Mouse (Mus musculus): Measurements from ENCODE around the gene Fam172a.

Gene Fam172a

DNA sequence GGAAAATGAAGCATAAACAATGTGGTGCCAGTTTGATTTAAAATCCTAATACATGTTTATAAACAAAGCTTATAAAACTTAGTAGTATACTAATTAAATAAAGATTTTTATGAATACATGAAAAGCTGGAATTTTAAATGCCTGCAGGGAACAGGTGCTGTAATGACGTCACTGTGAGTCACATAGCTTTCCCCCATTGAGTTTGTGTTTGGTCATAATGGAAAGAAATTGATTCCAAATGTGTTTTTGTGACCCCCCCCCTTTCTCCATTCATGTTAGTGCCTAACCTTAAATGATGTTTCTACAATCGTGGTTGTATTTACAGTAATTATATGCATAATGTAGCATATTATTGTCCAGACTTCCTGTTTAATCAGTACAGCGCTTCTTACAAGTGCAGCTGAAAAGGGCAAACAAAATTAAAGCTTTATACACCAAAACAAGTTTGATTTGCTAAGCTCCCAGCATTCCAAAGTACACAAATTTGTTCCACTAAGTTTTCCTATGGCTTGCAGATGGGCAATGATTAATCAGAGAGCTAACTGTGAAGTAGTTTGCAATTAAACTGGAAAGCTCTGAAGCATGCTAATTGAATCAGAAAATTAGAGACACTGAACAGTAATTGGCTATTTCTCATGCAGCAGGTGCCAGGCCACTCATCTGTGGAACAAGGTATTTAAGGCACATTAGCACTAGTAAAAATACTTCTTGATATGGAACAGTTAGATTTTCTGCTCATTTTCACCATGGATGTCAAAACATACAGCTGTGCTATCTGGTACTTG lies 398.1 kb downstream of the Fam172a start:
- in situ Hi-C loops (cut with MboI, MseI) = no loop called here

DNA sequence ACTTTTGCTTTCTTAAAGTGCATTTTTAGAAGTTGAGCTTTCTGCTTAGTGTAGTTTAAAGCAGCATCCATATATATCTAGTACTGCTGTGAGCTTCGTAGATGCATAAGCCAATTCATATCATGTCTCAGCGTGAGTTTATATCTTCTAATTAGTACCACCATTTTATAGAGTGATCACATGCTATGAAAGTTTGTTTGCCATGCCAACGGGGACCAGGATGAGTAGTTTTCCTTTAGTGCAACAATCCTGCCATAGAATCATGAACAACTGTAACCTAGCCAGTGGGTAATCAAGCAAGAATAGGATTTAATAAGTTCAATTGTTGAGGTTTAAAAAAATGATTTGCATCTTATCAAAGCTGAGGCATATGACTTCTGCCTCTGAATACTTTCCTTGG lies 398.8 kb downstream of the Fam172a start:
- in situ Hi-C loops (cut with MboI, MseI) = no loop called here

DNA sequence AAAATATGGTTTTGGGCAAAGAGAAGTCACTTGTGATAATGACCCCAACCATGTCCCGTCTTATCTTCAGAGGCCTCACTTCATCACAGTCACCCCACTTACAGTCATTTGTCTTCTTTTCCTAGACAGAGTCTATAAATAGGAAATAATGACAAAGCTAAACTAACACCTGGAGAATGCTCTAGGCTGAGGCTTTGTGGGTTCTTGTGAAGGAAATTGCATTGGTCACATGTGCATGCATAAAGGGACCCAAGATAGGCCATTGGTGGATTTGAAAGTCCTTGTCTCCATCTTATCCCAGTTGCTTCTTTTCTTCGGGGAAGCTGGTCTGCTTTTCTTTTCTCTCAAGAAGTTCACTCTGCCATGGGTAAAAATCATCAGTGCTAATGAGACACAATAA lies 400.5 kb downstream of the Fam172a start:
- in situ Hi-C loops (cut with MboI, MseI) = no loop called here

DNA sequence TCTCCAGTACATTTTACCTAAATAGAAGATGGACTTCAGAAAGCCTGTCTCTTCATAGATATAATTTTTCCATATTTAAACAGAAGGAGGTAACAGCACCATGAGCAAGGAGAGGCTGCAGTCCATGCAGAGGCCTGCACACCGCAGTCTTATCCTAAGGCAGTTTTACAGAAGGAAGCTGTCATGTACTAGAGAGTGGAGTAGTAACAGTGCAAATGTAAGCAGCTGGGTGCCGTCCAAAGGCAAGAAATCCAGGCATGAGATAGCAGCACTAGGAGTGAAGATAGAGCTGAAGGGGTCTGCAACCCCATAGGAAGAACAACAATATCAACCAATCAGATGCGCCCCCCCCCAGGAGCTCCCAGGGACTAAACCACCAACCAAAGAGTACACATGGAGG lies 403.0 kb downstream of the Fam172a start:
- in situ Hi-C loops (cut with MboI, MseI) = no loop called here

DNA sequence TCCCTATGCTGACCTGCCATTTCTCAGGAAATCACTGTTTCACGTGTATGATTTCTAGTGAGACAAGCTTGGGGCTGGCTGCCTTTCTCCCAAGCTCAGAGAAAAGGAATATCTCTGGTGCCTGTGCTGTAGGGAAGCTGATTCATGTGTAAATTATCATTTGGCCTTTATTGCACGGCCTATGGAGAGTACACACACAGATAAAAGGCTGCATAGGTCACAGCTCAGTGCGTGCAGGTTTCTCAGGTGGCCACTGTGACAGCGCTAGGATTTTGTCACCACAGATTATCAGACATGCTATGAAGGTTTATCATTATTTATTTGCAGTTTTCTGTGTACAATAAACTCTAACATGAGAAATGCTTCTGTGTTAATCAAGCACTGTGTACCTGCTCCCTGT lies 408.8 kb downstream of the Fam172a start:
- in situ Hi-C loops (cut with MboI, MseI) = no loop called here

DNA sequence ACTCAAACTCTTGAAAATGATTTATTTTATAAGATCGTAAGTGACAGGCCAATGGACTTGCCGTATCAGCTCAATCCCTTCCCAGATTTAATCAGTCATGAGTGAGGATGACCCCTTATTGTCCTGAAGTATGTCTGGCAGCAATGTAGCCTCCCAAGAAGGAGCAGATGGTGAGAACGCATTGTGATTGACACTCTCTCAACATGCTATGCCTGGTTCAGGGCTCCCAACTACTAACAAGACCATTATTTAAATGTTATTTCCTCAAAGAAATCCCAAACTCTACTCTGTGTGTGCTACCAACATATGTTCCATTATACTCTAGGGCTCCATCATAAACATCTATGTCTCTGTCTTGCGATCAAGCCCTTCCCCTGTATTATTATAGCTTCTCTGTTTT lies 412.1 kb downstream of the Fam172a start:
- in situ Hi-C loops (cut with MboI, MseI) = no loop called here

DNA sequence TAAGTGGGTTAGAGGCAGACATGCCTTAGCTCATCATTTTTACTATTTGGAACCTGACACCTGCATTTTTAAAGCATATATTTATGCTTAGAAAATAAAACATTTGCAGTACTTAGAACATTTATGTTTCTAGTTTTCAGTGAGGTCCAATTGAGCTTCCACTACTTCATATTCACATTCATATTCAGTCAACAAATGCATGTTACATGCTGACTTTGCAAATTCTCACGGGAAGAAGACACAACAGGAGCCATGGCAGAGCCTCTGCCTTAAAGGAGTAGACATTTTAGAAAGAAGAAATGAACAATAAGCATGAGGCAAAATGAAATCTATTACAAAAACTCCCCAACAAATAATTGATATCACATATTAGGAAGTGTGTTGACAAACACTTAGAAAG lies 416.9 kb downstream of the Fam172a start:
- in situ Hi-C loops (cut with MboI, MseI) = no loop called here

DNA sequence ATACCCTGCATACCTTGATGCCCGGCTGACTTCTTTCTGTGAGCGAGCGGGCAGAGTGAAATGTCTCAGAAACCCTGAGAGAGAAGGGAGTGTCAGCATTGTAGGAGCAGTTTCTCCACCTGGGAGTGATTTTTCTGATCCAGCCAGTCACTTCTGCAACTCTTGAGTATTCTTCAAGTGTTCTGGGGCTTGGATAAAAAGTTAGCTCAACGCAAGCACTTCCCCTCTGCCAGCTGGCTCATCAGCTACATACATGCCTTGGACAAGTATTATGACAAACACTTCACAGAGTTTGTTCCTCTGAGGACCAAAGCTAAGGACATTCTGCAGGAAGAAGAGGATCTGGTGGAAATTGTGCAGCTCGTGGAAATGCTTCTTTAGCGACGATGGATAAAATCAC lies 420.2 kb downstream of the Fam172a start:
- in situ Hi-C loops (cut with MboI, MseI) = no loop called here

DNA sequence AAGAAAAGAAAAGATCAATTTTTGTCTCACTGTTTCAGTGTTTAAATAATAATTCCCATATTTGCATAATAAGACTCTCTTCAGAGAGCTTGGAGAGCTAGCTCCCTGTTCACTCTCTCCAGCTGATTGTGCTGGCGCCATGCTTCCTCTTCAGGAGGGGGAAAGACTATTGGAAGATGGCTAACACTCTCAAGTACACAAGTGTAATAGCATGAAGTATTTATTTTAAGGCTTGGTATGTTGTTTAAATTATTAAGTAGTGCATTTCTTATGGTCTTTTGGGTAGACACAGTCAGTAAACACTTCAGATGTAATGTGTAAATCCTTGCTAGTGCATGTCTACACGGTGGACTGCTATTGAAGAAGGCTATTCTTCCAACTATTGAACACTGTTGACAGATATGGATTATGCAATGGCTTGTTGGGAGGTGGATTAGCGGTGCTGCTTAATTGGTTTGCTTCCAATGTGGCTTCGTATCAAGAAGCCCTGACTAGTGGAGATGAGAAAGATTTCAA lies 422.1 kb downstream of the Fam172a start:
- in situ Hi-C loops (cut with MboI, MseI) = no loop called here

DNA sequence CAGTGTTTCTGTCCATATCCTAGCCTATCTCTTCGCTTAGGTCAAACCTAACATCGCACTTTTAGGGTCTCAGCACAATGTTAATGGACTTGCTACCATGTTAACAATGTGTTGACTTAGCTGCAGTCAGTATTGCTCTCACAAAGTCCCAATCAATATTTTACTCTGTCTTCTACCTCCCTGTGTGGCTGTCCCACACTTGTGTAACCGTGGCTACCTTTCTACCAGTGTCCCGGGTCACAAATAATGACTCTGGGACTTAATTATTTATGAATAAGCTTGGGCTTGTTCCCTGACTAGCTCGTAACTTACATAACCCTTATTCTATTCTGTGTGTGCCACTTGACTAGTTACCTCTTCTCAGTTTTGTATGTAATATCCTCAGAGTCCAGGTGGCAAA lies 455.6 kb downstream of the Fam172a start:
- in situ Hi-C loops (cut with MboI, MseI) = no loop called here

DNA sequence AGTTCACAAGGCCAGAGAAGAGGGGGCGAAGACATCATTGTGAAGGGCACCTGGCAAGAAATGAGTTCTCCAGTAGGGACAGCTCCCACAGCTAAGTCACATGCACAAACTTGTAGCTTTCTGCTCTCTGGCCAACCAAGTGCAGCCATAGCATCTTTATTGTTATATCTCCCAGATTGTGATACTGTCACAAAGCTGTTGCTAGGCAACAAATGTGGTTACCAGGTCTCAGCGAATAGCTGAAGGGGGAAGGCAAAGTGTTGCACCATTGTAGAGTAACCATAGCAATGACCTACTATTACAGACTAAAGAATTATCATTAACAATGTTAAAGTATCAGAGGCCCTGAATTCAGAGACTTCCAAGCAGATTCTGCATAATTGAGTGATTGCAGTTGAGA lies 460.3 kb downstream of the Fam172a start:
- in situ Hi-C loops (cut with MboI, MseI) = no loop called here

DNA sequence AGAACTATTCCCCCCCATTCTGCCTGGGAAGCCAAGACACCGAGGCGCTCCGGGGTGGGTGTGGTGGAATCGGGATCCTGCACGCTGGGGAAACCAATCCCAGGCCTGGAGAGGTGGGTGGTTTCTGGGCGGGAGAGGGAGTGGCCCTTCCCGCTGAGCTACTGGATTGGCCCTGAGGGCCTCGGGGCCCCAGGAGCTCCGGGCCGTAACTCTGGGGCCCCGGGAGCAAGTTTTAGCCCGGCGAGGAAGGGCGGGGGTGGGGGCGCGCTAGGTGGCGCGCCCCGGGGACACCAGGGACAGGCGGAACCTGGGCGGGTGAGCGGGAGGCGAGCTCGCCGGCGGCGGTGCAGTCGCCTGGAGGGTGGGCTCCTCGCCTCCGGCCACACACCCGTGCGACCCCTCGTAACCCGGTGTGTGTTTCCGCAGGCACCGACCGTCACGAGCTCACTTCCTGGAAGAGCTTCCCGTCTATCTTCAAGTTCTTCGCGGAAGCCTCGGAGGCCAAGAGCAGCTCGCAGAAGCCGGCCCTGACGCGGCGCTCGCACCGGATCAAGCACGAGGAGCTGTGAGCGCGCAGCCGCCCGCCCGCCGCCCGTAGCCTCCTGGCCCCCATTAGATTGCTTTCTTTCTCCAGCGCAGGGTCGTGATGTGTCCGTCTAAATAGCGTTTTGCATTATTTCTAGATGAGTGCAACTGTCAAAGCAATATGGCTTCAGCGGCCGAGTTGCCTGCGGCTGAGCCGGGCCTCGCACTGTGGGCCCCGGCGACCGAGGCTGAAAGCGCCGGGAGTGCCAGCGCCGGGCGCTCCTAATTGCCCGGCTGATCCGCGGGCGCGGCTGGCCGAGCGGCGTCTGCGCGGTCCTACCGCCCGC lies 461.5 kb downstream of the Fam172a start:
- in situ Hi-C loops (cut with MboI, MseI) = no loop called here

DNA sequence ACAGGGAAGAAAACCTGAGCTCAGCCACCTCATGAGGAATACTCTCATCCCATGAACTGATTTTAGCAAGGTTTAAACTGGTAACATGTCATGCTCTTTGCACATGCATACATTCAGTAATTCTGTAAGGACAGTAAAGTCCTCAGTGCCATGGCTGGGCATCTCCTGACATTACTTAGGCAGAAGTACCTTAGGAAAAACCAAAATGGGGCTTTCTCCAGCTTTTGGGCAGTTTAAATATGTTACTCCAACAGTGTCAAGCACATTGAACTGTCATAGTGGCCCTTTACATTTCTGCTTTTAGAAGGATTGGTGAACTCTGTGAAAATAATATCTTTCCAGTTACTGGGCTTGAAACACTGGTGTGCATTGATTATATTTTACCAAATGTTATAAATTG lies 463.1 kb downstream of the Fam172a start:
- in situ Hi-C loops (cut with MboI, MseI) = no loop called here

DNA sequence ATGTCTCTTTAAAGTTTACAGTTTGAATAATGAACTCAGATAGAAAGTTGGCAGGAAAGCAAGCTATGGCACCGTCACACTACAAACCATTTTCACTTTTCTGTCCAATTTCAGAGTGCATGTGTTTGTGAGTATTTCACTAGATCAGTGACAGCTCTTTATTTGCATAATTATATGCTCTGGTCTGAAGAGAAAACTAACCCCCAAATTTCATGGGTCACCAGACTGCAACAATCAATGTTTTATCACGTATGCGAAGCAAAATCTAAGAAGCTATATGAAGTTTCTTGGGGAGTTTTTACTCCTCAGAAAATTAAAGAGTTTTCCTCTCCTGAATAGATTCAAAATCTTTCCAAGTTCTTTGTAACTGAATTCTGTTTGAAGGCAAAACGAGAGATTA lies 466.3 kb downstream of the Fam172a start:
- in situ Hi-C loops (cut with MboI, MseI) = no loop called here

DNA sequence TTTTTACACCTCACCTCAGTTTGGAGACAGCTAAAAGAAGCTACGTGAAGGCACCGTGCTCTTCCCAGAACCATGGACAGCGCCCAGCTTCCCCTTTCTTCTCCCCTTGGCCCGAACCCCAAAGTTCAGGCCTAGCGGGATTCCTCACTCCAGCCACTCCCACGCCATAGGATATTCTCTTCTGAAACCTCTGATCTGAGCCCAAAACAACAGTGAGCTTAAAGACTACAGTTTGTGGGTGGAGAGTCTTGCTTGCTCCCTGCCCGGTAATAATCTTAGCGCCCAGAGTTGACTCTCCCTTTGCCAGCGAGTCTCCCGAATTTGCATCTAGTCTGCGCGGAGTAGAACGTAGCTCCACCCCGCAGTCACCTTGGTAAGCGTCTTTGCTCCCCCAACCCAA lies 469.5 kb downstream of the Fam172a start:
- in situ Hi-C loops (cut with MboI, MseI) = no loop called here

DNA sequence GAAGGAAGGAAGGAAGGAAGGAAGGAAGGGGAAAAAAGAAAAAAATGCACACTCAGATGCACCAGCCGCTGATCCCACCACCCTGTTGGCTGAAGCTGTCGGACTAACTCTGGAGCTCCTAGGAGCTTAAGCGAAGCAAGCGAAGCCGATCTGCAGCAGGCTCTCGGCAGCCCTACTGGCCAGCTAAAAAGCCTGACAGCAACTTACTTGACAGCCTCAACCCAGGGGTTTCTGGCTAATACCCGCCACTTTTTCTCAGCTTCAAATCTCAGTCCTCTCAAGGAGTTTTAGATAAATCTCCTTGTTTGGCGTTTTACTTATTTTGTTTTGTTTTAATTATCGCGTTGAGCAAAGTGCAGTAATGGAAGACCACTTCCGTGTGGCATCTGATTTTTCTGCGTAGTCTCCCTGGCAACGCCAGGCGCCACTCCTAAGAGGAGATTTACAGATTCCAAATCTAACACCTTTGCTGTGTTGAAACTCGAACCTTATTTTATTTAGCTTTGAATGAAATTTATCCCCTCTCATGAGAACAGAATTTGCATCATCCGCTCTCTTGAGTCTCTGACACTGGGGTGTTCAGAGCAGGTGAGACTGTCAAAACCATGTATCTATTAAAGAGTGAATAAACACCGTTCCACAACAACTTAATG lies 470.3 kb downstream of the Fam172a start:
- in situ Hi-C loops (cut with MboI, MseI) = no loop called here

DNA sequence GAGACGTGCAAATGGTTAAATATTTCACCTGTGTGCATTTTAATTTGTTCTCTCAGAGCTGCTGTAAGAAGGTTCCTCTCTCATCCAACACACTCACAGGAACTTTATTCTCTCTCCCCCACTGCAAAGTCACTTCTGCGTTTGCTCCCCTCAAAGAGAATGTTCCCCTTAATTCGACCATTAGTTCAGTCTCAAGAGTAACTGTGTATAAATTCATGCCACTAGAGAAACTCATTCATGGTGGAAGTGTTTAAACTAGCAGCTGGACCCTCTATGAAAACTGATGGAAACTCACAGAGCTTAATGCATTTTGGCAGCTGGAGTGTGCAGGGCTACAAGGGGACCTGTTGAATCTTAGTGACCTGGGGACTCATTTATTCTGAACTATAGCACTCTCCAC lies 471.0 kb downstream of the Fam172a start:
- in situ Hi-C loops (cut with MboI, MseI) = no loop called here

DNA sequence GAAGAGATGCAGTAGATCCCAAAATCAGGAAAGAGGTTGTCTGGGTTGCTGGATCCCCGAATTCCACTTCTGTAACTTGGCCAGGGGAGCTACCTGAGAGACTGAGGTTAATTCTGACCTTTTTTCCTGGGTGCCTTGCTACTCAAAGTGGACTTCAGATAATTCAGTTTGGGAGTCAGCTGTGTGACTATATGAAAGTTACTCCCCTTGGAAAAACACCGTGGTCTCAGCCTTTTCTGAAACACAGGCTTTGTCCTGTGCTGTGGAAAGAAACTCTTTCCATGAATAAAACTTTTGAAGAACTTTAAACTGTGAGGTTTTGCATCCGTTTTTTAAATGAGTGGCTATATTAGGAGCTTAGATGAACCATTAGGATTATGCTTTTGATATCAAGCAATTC lies 472.4 kb downstream of the Fam172a start:
- in situ Hi-C loops (cut with MboI, MseI) = no loop called here

DNA sequence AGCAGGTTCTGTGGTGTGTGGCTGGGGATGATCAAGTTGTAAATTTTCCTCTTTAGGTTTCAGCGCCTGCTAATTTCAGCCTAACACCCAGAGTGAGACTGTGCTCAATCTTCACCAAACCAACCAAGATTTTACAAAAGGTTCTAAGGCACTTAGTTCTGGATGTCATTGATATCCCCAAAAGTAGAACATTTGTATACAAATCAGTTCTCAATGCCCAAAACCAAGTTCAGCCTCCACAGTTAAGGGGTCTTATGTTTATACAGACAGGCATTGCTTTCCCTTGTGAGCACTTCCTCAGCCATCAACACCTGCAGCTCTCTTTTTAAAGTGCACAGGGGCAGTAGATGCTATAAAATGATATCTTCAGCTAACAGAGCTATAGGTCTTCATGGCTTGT lies 473.1 kb downstream of the Fam172a start:
- in situ Hi-C loops (cut with MboI, MseI) = no loop called here

DNA sequence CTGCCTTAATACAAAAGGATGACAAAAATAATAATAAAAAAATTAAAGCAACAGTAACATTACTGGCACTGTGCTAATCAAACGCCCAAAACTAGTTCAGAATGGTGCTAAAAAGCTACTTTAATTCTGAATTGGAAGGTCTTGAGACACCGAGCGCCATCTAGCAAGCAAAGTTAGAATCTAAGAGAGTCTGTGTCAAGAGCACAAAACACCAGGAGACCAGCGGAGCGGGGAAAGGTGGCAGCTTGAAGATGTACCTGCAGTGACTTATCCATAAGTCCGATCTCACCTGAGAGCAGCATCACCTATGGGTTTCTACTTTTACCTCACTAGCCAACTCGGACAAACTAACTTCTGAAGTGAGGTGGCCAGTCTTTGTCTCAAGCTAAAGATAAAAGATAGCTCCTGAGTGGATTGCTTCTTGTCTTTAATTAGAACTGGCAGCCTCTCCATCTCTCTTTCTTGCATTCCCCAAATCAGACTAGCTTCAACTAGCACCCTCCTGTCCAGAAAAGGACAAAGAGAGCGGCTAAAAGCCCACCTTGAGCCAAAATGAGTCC lies 474.1 kb downstream of the Fam172a start:
- in situ Hi-C loops (cut with MboI, MseI) = no loop called here

DNA sequence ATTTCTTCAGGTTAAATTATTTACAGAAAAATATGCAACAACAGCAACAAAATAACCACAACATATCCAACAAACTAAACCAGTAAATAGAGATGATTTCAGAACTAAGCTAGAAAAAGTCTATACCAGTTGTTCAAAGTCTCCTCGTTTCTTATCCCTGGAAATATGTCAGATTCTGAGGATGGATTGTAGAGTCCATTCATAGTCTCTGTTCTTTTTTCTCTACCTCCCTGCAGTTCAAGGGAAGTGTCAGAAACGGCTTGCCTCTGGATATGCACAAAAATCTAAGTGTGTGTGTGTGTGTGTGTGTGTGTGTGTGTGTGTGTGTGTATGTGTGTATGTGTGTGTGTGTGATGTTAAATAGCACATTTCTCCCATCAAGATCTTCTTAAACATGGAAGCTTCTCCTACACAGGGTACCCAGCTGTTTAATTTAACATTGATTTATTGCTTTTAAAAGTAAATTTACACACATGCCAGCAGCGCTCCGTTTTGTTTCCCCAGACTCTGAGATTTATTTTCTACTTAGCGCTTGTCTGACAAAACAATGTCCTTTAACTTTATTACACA lies 475.6 kb downstream of the Fam172a start:
- in situ Hi-C loops (cut with MboI, MseI) = no loop called here

DNA sequence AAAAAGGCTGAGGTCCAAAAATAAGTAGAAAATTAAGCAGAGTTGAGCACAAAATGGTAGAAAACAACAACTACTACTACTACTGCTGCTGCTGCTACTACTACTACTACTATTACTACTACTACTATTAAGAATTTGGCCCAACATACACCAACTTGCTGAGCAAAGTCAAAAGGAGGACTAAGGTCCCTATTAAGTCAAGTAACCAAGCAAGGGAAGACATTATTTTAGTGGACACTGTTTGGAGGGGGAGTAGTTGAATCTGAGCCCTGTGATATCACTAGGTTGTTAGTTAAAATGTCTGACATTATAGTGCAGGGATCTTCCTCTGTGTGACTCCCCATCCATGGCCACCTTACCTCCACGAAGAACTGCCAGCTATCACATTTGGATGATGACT lies 476.2 kb downstream of the Fam172a start:
- in situ Hi-C loops (cut with MboI, MseI) = no loop called here

Data from T-helper 1 cell (primary cell).